Mouse (Mus musculus) embryo, embryonic 10.5 days (tissue): ENCODE measurements around the gene Slc43a1.
"Not testable (repeated sequence)": the region's sequence is repeated elsewhere in the genome, so short reads cannot be mapped to it uniquely, and the experiment has no call there.

Experiments
- DNase-seq: peaks from one replicate; pipeline ENCODE4 v3.0.0-alpha.2; 2015; ENCODE audit warnings: low spot score

Slc43a1 gene

GRCm38 (mm10) chr2:84838593-84838949, at the start of gene Slc43a1:
Gene Slc43a1 (plus strand): TSS chr2:84838850.
- peak; percentile 28 for DNase-seq

GRCm38 (mm10) chr2:84790418-84790817, 48.2 kb upstream of the Slc43a1 start:
- no peak for DNase-seq

DNA sequence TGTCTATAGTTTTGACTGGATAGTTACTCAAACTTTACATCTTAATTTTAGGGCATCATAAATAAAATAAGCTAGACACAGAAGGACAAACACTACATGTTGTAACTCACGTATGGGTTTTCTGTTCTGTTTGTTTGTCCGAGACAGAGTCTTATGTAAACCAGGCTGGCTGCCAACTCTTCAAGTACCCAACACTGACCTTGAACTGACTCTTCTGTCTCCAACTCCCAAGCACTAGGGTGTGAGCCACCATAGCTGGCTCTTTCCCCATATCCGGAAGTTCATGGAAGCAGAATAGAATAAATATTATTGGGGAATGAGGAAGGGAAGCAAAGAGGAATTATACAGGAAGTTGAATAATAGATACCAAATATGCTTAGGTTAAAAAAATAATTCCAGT, 46.1 kb upstream of the Slc43a1 start:
- DNase-seq, result no peak

DNA sequence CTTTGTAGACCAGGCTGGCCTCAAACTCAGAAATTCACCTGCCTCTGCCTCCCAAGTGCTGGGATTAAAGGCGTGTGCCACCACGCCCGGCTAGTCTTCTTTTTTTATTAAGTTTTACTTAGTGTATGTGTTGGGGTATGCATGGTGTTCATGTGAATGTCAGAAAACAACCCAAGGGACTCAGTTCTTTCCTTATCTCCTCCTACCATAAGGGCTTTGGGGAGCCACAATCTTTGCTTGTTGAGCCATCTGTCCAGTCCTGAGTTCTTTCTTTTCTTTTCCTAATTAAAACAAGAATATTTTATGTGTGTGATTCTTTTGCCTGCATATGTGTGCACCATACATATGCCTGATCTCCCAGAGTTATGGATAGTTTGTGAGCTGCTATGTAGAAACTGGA, 45.5 kb upstream of the Slc43a1 start:
- no peak for DNase-seq

DNA sequence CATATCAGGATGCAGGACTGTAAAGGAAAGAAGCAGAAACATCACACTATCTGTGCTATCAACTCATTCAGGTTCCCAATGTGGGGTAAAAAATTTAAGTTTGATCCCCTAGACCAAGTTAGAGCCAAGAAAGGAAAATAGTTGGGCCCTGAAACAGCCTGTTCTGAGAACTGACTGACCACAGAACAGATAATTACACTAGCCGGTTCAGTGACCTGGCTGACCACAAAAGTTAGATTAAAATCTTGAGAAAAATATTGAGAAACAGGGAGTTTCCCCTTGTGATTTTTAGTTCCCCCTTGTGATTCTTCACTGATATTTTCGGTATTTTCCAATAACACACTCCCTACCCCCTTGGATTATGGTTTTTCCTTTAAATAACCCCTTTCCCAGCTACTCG, 44.8 kb upstream of the Slc43a1 start:
- DNase-seq, result no peak

GRCm38 (mm10) chr2:84797833-84798492, 40.7 kb upstream of the Slc43a1 start:
- peak; percentile 96 for DNase-seq

GRCm38 (mm10) chr2:84798493-84798921, 40.1 kb upstream of the Slc43a1 start, which contains the start of gene Ube2l6:
Gene Ube2l6 (plus strand): TSS chr2:84798828.
- peak; percentile 79 for DNase-seq

GRCm38 (mm10) chr2:84799041-84799561, 39.5 kb upstream of the Slc43a1 start:
- DNase-seq, result peak; percentile 90

DNA sequence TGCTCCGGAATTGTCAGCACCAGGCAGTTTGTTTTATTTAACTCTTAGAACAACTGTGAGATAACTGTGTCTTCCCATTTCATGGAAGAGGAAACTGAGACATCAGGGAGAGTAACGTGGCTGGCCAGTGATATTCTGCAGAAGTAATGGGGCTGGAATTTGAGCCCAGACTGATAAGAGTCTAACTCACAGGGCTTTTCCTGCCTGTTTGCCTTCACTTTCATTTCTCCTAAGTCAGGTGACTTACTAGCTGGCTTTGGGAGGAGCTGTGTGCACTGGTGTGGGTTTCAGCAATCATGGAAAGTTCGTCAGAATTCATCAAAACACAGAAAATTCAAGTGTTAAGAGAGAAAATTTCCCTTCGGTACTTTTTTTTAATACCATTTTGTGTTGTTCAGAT, 38.3 kb upstream of the Slc43a1 start:
- DNase-seq, result no peak

DNA sequence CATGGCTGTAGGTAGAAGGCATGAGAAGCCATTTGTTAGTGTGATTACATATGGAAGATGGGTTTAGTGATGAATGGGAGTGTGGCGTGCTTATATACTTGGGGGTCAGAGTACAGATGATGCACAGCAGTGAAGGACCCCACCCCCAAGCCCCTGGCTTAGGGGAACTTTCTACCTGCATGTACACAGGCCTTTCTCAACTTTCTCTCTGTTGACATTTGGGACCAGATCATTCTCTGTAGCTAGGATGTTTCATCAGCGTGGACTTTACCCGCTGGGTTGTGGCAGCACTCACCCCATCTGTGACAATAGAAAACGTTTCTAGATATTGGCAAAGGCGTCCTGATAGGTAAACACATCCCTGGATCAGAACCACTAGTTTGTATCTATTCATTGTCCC, 37.4 kb upstream of the Slc43a1 start:
- DNase-seq, result not testable (repeated sequence)

DNA sequence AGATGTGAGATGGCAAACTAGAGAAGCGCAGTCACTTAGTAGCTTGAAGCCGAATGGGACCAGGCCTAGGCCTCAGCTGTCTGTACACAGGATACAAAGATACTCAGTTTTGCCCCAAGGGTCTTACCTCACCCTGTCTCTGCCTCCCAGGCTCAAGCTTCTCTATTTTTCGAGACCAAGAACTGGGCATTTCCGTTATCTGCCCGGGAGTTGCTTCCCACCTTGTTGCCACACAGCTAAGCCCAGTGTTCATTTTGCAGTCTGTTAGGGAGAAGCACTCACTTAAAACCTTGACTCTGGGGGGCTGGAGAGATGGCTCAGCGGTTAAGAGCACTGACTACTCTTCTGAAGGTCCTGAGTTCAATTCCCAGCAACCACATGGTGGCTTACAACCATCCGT, 34.7 kb upstream of the Slc43a1 start:
- DNase-seq, result no peak

GRCm38 (mm10) chr2:84806546-84806945, 32.1 kb upstream of the Slc43a1 start:
- DNase-seq, result no peak

GRCm38 (mm10) chr2:84809330-84809729, 29.3 kb upstream of the Slc43a1 start:
- no peak for DNase-seq

DNA sequence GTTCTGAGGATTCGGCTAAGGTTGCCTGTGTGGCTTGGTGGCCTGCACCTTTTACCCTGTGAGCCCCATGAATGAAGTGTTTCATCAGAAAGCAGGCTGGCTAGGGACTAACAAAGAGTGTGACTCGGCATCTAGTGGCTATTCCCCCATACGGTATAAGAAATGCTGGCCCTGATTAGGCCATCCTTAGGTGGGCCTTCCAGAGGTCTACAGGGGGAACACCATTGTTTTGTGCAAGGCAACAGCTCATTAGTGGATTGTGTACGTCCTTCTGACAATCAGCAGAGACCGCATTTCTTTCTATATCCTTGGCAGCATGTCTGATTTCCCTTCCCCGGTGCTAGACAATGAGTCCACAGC, 28.1 kb upstream of the Slc43a1 start:
- DNase-seq, result no peak

GRCm38 (mm10) chr2:84810886-84811577, 27.6 kb upstream of the Slc43a1 start:
- peak; percentile 92 for DNase-seq

- DNase-seq, result no peak
Observed at GRCm38 (mm10) chr2:84811880-84812279, 26.8 kb upstream of the Slc43a1 start.

DNA sequence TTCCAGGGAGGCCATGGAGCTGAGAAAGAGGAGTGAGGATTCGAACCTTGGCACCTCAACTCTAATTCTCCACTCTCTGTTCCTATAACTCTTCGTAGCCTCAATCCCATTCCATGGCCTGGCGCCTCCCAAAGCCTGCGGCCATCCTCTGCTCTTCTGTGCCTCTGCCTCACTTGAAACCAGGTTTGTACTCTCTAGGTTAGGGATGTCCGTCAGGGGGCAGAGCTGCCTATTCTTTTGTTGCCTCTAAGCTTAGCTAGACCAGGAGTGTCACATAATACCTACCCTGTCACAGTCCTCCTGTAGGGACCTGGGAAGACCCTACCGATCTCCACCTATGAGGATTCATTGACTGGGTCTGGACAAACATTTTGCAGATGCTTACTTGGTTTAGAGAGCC, 26.0 kb upstream of the Slc43a1 start:
- no peak for DNase-seq

- DNase-seq, result no peak
Observed at GRCm38 (mm10) chr2:84819861-84820260, 18.8 kb upstream of the Slc43a1 start.

- DNase-seq, result no peak
Observed at GRCm38 (mm10) chr2:84822552-84822951, 16.1 kb upstream of the Slc43a1 start, which contains the start of gene Smtnl1. Gene Smtnl1 (minus strand): TSS chr2:84822652.

- DNase-seq, result peak; percentile 28
Observed at GRCm38 (mm10) chr2:84823237-84823636, 15.4 kb upstream of the Slc43a1 start.

GRCm38 (mm10) chr2:84826488-84827282, 12.0 kb upstream of the Slc43a1 start, which contains the start of gene Timm10:
Gene Timm10 (plus strand): TSS chr2:84826997.
- peak; percentile 98 for DNase-seq

GRCm38 (mm10) chr2:84827283-84827920, 11.2 kb upstream of the Slc43a1 start:
- peak; percentile 13 for DNase-seq
